Mouse (Mus musculus) thymus, adult 2 months (tissue): ENCODE measurements around the gene Cntnap5b.

Source experiments
- CTCF ChIP-seq: fragments of 200-500 bp; IDR thresholded peaks from 2 replicates; pipeline ENCODE4 v1.5.1; 2012; ENCODE audit warnings: mild to moderate bottlenecking, control low read depth, low read length, moderate library complexity, borderline replicate concordance; ENCODE audit not compliant: control insufficient read depth, poor library complexity, insufficient read depth; ENCODE audit errors: extremely low read depth
- POLR2A ChIP-seq: fragments of 200-500 bp; IDR thresholded peaks from 2 replicates; pipeline ENCODE4 v1.6.1; 2012; ENCODE audit warnings: mild to moderate bottlenecking, low read length, control low read depth, moderate library complexity; ENCODE audit not compliant: control insufficient read depth, poor library complexity, insufficient read depth; ENCODE audit errors: extremely low read depth

GRCm38 (mm10) chr1:100465226-100465625 is 692.7 kb downstream of the Cntnap5b start:
- TF ChIP-seq CTCF (no peak), POLR2A (no peak)
